Mouse (Mus musculus): Measurements from ENCODE around the gene A630095E13Rik. TPM values are rescaled to one million over a fixed set of nuclear protein-coding genes. Genes with fewer than 3 reads are reported as not detected.
"Not testable (repeated sequence)": the region's sequence is repeated elsewhere in the genome, so short reads cannot be mapped to it uniquely, and the experiment has no call there.

The A630095E13Rik gene
- total RNA-seq (2015; ENCODE audit: low replicate concordance), result not detected in 2 replicates
- total RNA-seq (2017; ENCODE audit: low replicate concordance), result not detected in 2 replicates

GRCm38 (mm10) chr9:36643276-36643675 is at the start of gene A630095E13Rik:
TSS of gene A630095E13Rik (minus strand) at chr9:36643376.
- ATAC-seq (replicated peaks; ENCODE audit: low FRiP score, poor library complexity, severe bottlenecking), result not testable (repeated sequence)

DNA sequence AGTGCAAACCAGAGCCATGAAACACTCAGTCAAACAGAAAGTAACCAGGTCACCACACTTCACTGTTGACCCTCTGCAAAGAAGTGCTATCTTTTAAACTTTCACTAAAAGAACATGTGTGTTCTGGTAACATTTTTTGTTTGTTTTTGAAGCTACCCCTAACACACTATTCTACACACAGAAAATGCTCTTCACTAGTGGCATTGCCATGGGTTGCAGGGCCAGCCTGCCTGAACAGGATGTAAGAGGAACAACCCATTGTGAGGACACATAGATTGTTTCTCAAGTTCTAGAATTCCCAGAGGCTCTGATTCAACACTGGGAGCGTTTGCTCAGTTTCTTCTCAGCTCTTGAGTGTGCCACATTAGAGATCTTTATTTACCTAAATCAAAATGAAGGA is 49.7 kb upstream of the A630095E13Rik start, which contains the start of gene Acrv1:
Acrv1 (plus strand) TSS at position 301 of the 400 bp plus-strand sequence.
- no peak for ATAC-seq (replicated peaks; ENCODE audit: low FRiP score, poor library complexity, severe bottlenecking)

DNA sequence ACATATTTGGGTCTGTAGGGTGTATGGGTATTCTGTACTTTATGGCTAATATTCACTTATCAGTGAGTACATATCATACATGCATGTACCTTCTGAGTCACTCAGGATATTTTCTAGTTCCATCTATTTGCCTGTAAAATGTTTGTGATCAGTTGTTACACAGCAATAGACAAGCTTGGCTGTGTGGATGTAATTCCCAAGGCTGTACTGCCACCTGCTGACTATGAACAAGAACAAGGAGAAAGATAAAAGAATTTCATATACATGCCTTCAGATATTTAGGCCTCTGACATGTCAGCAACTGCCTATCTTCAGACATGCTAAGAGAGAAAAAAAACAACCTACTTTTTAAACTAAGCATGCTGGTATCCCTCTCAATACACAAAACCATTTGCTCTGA is 44.2 kb upstream of the A630095E13Rik start:
- no peak for ATAC-seq (replicated peaks; ENCODE audit: low FRiP score, poor library complexity, severe bottlenecking)

GRCm38 (mm10) chr9:36681424-36681823 is 38.2 kb upstream of the A630095E13Rik start:
- no peak for ATAC-seq (replicated peaks; ENCODE audit: low FRiP score, poor library complexity, severe bottlenecking)

Other genes with a start within 250 kb of the A630095E13Rik start
- not detected in 2 replicates for gene Gm7257, start 211.5 kb downstream of the A630095E13Rik start, total RNA-seq (2015; ENCODE audit: low replicate concordance)
- gene Gm7257, start 211.5 kb downstream of the A630095E13Rik start, total RNA-seq (2017; ENCODE audit: low replicate concordance), result not detected in 2 replicates
- gene Gm9513, start 167.7 kb downstream of the A630095E13Rik start, total RNA-seq (2015; ENCODE audit: low replicate concordance), result not detected in 2 replicates
- gene Gm9513, start 167.7 kb downstream of the A630095E13Rik start, total RNA-seq (2017; ENCODE audit: low replicate concordance), result not detected in 2 replicates
- gene Gm5615, start 101.4 kb downstream of the A630095E13Rik start, total RNA-seq (2015; ENCODE audit: low replicate concordance), result not detected in 2 replicates
- gene Gm5615, start 101.4 kb downstream of the A630095E13Rik start, total RNA-seq (2017; ENCODE audit: low replicate concordance), result not detected in 2 replicates
- not detected in 2 replicates for gene Gm17689, start 60.7 kb downstream of the A630095E13Rik start, total RNA-seq (2015; ENCODE audit: low replicate concordance)
- not detected in 2 replicates for gene Gm17689, start 60.7 kb downstream of the A630095E13Rik start, total RNA-seq (2017; ENCODE audit: low replicate concordance)
- not detected in 2 replicates for gene Acrv1, start 49.8 kb upstream of the A630095E13Rik start, total RNA-seq (2015; ENCODE audit: low replicate concordance)
- not detected in 2 replicates for gene Acrv1, start 49.8 kb upstream of the A630095E13Rik start, total RNA-seq (2017; ENCODE audit: low replicate concordance)
- 14.8 and 37.3 TPM in 2 replicates for gene Chek1, start 83.7 kb upstream of the A630095E13Rik start, total RNA-seq (2015; ENCODE audit: low replicate concordance)
- 23.0 and 27.6 TPM in 2 replicates for gene Chek1, start 83.7 kb upstream of the A630095E13Rik start, total RNA-seq (2017; ENCODE audit: low replicate concordance)
- 96.4 and 165 TPM in 2 replicates for gene Stt3a, start 124.3 kb upstream of the A630095E13Rik start, total RNA-seq (2015; ENCODE audit: low replicate concordance)
- gene Stt3a, start 124.3 kb upstream of the A630095E13Rik start, total RNA-seq (2017; ENCODE audit: low replicate concordance), result 169 and 238 TPM in 2 replicates
- gene Ei24, start 154.0 kb upstream of the A630095E13Rik start, total RNA-seq (2015; ENCODE audit: low replicate concordance), result 6.8 and 9.6 TPM in 2 replicates
- gene Ei24, start 154.0 kb upstream of the A630095E13Rik start, total RNA-seq (2017; ENCODE audit: low replicate concordance), result 6.7 and 16.0 TPM in 2 replicates
- not detected in 2 replicates for gene Fez1, start 178.5 kb upstream of the A630095E13Rik start, total RNA-seq (2015; ENCODE audit: low replicate concordance)
- gene Fez1, start 178.5 kb upstream of the A630095E13Rik start, total RNA-seq (2017; ENCODE audit: low replicate concordance), result not detected in 2 replicates

All from erythroid progenitor cell, adult 5-6 weeks (primary cell).